Mouse (Mus musculus) hindbrain, embryonic 10.5 days (tissue): ENCODE measurements around the gene Arhgap6. TPM values are rescaled to one million over a fixed set of nuclear protein-coding genes. Genes with fewer than 3 reads are reported as not detected.
A peak's percentile ranks its signal among the peaks of the same experiment; 100 is the strongest.

Experiments
- DNase-seq: peaks from one replicate; pipeline ENCODE4 v3.0.0-alpha.2; 2017; ENCODE audit warnings: low spot score
- H3K27ac ChIP-seq: fragments of 300-500 bp; sonication (generic); 2 replicates; pipeline ENCODE4 v1.5.1; 2016; ENCODE audit warnings: mild to moderate bottlenecking, moderate library complexity
- H3K27me3 ChIP-seq: fragments of 300-500 bp; sonication (generic); 2 replicates; pipeline ENCODE4 v1.6.1; 2016; ENCODE audit warnings: mild to moderate bottlenecking; ENCODE audit not compliant: poor library complexity, insufficient read depth, severe bottlenecking
- H3K36me3 ChIP-seq: fragments of 300-500 bp; sonication (generic); 2 replicates; pipeline ENCODE4 v1.6.1; 2016; ENCODE audit warnings: mild to moderate bottlenecking, moderate library complexity
- H3K4me1 ChIP-seq: fragments of 300-500 bp; sonication (generic); replicated peaks from 2 replicates; pipeline ENCODE4 v1.6.1; 2016; ENCODE audit warnings: mild to moderate bottlenecking
- H3K4me3 ChIP-seq: fragments of 300-500 bp; sonication (generic); 2 replicates; pipeline ENCODE4 v1.5.1; 2016; ENCODE audit warnings: mild to moderate bottlenecking, moderate library complexity
- H3K9me3 ChIP-seq: fragments of 300-500 bp; sonication (generic); 2 replicates; pipeline ENCODE4 v1.6.1; 2016; ENCODE audit warnings: mild to moderate bottlenecking, moderate library complexity
- WGBS: fragments of 180-500 bp; shearing (Covaris S2); methylation state at CpG from one replicate; pipeline ENCODE4 v1.1.7; 2016; 5-methylcytosine and 5-hydroxymethylcytosine counted together
- polyA plus RNA-seq: library from polyadenylated mRNA; unstranded; fragments of >200 nt; fragmentation: Nextera tagmentation; extraction: Ambion mirVana; gene quantifications from 2 replicates; pipeline ENCODE4 v1.2.1, GENCODE M21; 2016

Gene Arhgap6
- polyA plus RNA-seq, 1 experiment from 2014 or later, result 0.72 TPM

- no peaks in the 10 kb centered on the region for H3K4me1 ChIP-seq
- peak overlapping the region; percentile 53; the same call in 1 of the 2 replicates for H3K27ac ChIP-seq
- DNase-seq, result peak; percentile 64
- H3K4me3 ChIP-seq, result peak overlapping the region; percentile 51
- WGBS, result 21% methylated on average over 32 of the region's 32 CpGs
- H3K27me3 ChIP-seq, result peaks cover 67% of the 10 kb centered on the region
- no peaks in the 10 kb centered on the region for H3K9me3 ChIP-seq
- H3K36me3 ChIP-seq, result no peaks in the 10 kb centered on the region
Observed at GRCm38 (mm10) chrX:169036403-169037296, 241.8 kb downstream of the Arhgap6 start.

GRCm38 (mm10) chrX:169037401-169037800 is 242.5 kb downstream of the Arhgap6 start:
- Histone ChIP-seq H3K4me3 (no peak overlapping the region), H3K4me1 (no peaks in the 10 kb centered on the region), H3K36me3 (no peaks in the 10 kb centered on the region), H3K9me3 (no peaks in the 10 kb centered on the region), H3K27ac (no peak overlapping the region), H3K27me3 (peaks cover 64% of the 10 kb centered on the region)
- 59% methylated on average over 4 of the region's 4 CpGs for WGBS
- DNase-seq, result no peak

GRCm38 (mm10) chrX:169043872-169044271 is 249.0 kb downstream of the Arhgap6 start:
- WGBS, result 69% methylated on average over 1 of the region's 1 CpGs
- Histone ChIP-seq H3K27ac (no peak overlapping the region), H3K9me3 (no peaks in the 10 kb centered on the region), H3K4me1 (no peaks in the 10 kb centered on the region), H3K27me3 (peaks cover 28% of the 10 kb centered on the region), H3K36me3 (no peaks in the 10 kb centered on the region), H3K4me3 (no peak overlapping the region)
- no peak for DNase-seq

- 71% methylated on average over 3 of the region's 3 CpGs for WGBS
Observed at GRCm38 (mm10) chrX:169047595-169047994, 252.7 kb downstream of the Arhgap6 start.

GRCm38 (mm10) chrX:169049550-169049949 is 254.7 kb downstream of the Arhgap6 start:
- Histone ChIP-seq H3K4me1 (no peaks in the 10 kb centered on the region), H3K9me3 (no peaks in the 10 kb centered on the region), H3K27me3 (peaks cover 16% of the 10 kb centered on the region), H3K36me3 (no peaks in the 10 kb centered on the region), H3K4me3 (no peak overlapping the region), H3K27ac (no peak overlapping the region)
- DNase-seq, result no peak

More at GRCm38 (mm10) chrX:169047595-169047994, 252.7 kb downstream of the Arhgap6 start:
- H3K27ac ChIP-seq, result no peak overlapping the region
- no peak overlapping the region for H3K4me3 ChIP-seq
- peaks cover 14% of the 10 kb centered on the region for H3K27me3 ChIP-seq
- H3K36me3 ChIP-seq, result no peaks in the 10 kb centered on the region
- H3K4me1 ChIP-seq, result no peaks in the 10 kb centered on the region
- DNase-seq, result no peak
- H3K9me3 ChIP-seq, result no peaks in the 10 kb centered on the region

GRCm38 (mm10) chrX:169053907-169054476 is 259.1 kb downstream of the Arhgap6 start:
- H3K27me3 ChIP-seq, result peaks cover 23% of the 10 kb centered on the region
- H3K27ac ChIP-seq, result no peak overlapping the region
- 46% methylated on average over 5 of the region's 5 CpGs for WGBS
- H3K9me3 ChIP-seq, result no peaks in the 10 kb centered on the region
- H3K36me3 ChIP-seq, result no peaks in the 10 kb centered on the region
- DNase-seq, result peak; percentile 3
- no peaks in the 10 kb centered on the region for H3K4me1 ChIP-seq
- no peak overlapping the region for H3K4me3 ChIP-seq

- peaks cover 39% of the 10 kb centered on the region for H3K27me3 ChIP-seq
- no peak for DNase-seq
- no peaks in the 10 kb centered on the region for H3K9me3 ChIP-seq
- no peak overlapping the region for H3K4me3 ChIP-seq
- H3K27ac ChIP-seq, result no peak overlapping the region
- H3K4me1 ChIP-seq, result no peaks in the 10 kb centered on the region
- no peaks in the 10 kb centered on the region for H3K36me3 ChIP-seq
Observed at GRCm38 (mm10) chrX:169062555-169062954, 267.7 kb downstream of the Arhgap6 start.

- Histone ChIP-seq H3K27ac (no peak overlapping the region), H3K36me3 (no peaks in the 10 kb centered on the region), H3K4me3 (no peak overlapping the region), H3K4me1 (no peaks in the 10 kb centered on the region), H3K9me3 (no peaks in the 10 kb centered on the region), H3K27me3 (peaks cover 32% of the 10 kb centered on the region)
- DNase-seq, result no peak
- 67% methylated on average over 3 of the region's 3 CpGs for WGBS
Observed at GRCm38 (mm10) chrX:169065298-169065697, 270.4 kb downstream of the Arhgap6 start.

GRCm38 (mm10) chrX:169065922-169066321 is 271.0 kb downstream of the Arhgap6 start:
- H3K36me3 ChIP-seq, result no peaks in the 10 kb centered on the region
- WGBS, result 86% methylated on average over 1 of the region's 1 CpGs
- no peak overlapping the region for H3K27ac ChIP-seq
- H3K4me3 ChIP-seq, result no peak overlapping the region
- H3K9me3 ChIP-seq, result no peaks in the 10 kb centered on the region
- H3K4me1 ChIP-seq, result no peaks in the 10 kb centered on the region
- peaks cover 30% of the 10 kb centered on the region for H3K27me3 ChIP-seq
- no peak for DNase-seq

- DNase-seq, result no peak
- 81% methylated on average over 2 of the region's 2 CpGs for WGBS
- Histone ChIP-seq H3K27ac (no peak overlapping the region), H3K4me3 (no peak overlapping the region), H3K36me3 (no peaks in the 10 kb centered on the region), H3K4me1 (no peaks in the 10 kb centered on the region), H3K9me3 (no peaks in the 10 kb centered on the region), H3K27me3 (peaks cover 25% of the 10 kb centered on the region)
Observed at GRCm38 (mm10) chrX:169075020-169075419, 280.1 kb downstream of the Arhgap6 start.

- Histone ChIP-seq H3K27me3 (peaks cover 23% of the 10 kb centered on the region), H3K4me1 (no peaks in the 10 kb centered on the region), H3K27ac (no peak overlapping the region), H3K36me3 (no peaks in the 10 kb centered on the region), H3K9me3 (no peaks in the 10 kb centered on the region), H3K4me3 (no peak overlapping the region)
- DNase-seq, result no peak
- 87% methylated on average over 3 of the region's 3 CpGs for WGBS
Observed at GRCm38 (mm10) chrX:169081609-169082008, 286.7 kb downstream of the Arhgap6 start.

- WGBS, result 18% methylated on average over 5 of the region's 5 CpGs
- peak; percentile 20 for DNase-seq
- no peaks in the 10 kb centered on the region for H3K4me1 ChIP-seq
- H3K36me3 ChIP-seq, result no peaks in the 10 kb centered on the region
- no peak overlapping the region for H3K27ac ChIP-seq
- H3K4me3 ChIP-seq, result no peak overlapping the region
- H3K27me3 ChIP-seq, result peaks cover 38% of the 10 kb centered on the region
- H3K9me3 ChIP-seq, result no peaks in the 10 kb centered on the region
Observed at GRCm38 (mm10) chrX:169085871-169086270, 291.0 kb downstream of the Arhgap6 start.

- Histone ChIP-seq H3K27ac (no peak overlapping the region), H3K9me3 (no peaks in the 10 kb centered on the region), H3K4me3 (no peak overlapping the region), H3K36me3 (no peaks in the 10 kb centered on the region), H3K4me1 (no peaks in the 10 kb centered on the region), H3K27me3 (peaks cover 44% of the 10 kb centered on the region)
- DNase-seq, result no peak
- WGBS, result 82% methylated on average over 2 of the region's 2 CpGs
Observed at GRCm38 (mm10) chrX:169089221-169089620, 294.3 kb downstream of the Arhgap6 start.
